Mouse (Mus musculus) hindbrain, embryonic 11.5 days (tissue): ENCODE results near the gene Mrpl9. TPM values are rescaled to one million over a fixed set of nuclear protein-coding genes. Genes with fewer than 3 reads are reported as not detected.

Experiments
- ATAC-seq: fragments of 200-750 bp; cut with Nextera tagmentation; 2 replicates; pipeline ENCODE4 v1.8.0; 2017; ENCODE audit warnings: mild to moderate bottlenecking, moderate TSS enrichment, moderate library complexity; ENCODE audit not compliant: low FRiP score
- DNase-seq: peaks from one replicate; pipeline ENCODE4 v3.0.0-alpha.2; 2015; ENCODE audit warnings: low spot score
- H3K27ac ChIP-seq: fragments of 300-500 bp; sonication (generic); 2 replicates; pipeline ENCODE4 v1.5.1; 2014; ENCODE audit warnings: mild to moderate bottlenecking, low read depth, low read length
- H3K27me3 ChIP-seq: fragments of 300-500 bp; sonication (generic); 2 replicates; pipeline ENCODE4 v1.6.1; 2014; ENCODE audit warnings: mild to moderate bottlenecking, low read length, moderate library complexity, mixed read lengths; ENCODE audit not compliant: control insufficient read depth, insufficient read depth
- H3K36me3 ChIP-seq: fragments of 300-500 bp; sonication (generic); 2 replicates; pipeline ENCODE4 v1.6.1; 2014; ENCODE audit warnings: mild to moderate bottlenecking, low read length, moderate library complexity, mixed read lengths; ENCODE audit not compliant: control insufficient read depth, insufficient read depth
- H3K4me1 ChIP-seq: fragments of 300-500 bp; sonication (generic); replicated peaks from 2 replicates; pipeline ENCODE4 v1.6.1; 2014; ENCODE audit warnings: low read length, mixed read lengths; ENCODE audit not compliant: control insufficient read depth, insufficient read depth
- H3K4me2 ChIP-seq: fragments of 300-500 bp; sonication (generic); replicated peaks from 2 replicates; pipeline ENCODE4 v1.6.1; 2014; ENCODE audit warnings: mild to moderate bottlenecking, low read depth, low read length
- H3K4me3 ChIP-seq: fragments of 300-500 bp; sonication (generic); 2 replicates; pipeline ENCODE4 v1.5.1; 2014; ENCODE audit warnings: low read depth, low read length
- H3K9ac ChIP-seq: fragments of 300-500 bp; sonication (generic); 2 replicates; pipeline ENCODE4 v1.6.1; 2014; ENCODE audit warnings: low read depth, low read length
- H3K9me3 ChIP-seq: fragments of 300-500 bp; sonication (generic); 2 replicates; pipeline ENCODE4 v1.6.1; 2016; ENCODE audit warnings: low read length; ENCODE audit not compliant: control insufficient read depth
- WGBS: fragments of 180-500 bp; shearing (Covaris S2); extraction: QIAGEN DNeasy Blood & Tissue Kit; methylation state at CpG from one replicate; pipeline ENCODE4 v1.1.7; 2014; 5-methylcytosine and 5-hydroxymethylcytosine counted together
- polyA plus RNA-seq: library from polyadenylated mRNA; unstranded; fragments of >200 nt; fragmentation: Nextera tagmentation; extraction: Ambion mirVana; gene quantifications from 2 replicates; pipeline ENCODE4 v1.2.1, GENCODE M21; 2014

The Mrpl9 gene
- polyA plus RNA-seq, 1 experiment from 2014 or later, result 72.1 TPM

DNA sequence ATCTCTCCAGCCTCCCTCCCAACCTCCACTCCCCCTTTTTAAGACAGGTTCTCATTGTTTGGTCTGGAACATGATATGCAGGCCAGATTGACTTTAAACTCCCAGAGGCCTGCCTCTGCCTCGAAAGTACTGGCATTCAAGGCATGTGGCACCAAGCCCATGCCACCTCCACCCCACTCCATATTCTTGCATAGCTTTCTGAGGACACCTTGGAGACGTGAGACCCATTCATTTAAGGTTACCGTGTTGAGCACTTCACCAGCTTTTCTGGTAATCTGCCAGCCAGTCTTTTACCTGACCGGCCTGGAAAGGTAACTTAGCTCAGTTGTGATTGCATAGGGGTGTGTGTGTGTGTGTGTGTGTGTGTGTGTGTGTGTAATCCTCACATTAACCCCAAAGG lies 37.6 kb upstream of the Mrpl9 start:
- WGBS, result 76% methylated on average over 4 of the region's 4 CpGs
- Histone ChIP-seq H3K4me3 (no peak overlapping the region), H3K4me1 (peaks cover 2% of the 10 kb centered on the region; the same call in 1 of the 2 replicates), H3K9me3 (no peaks in the 10 kb centered on the region), H3K9ac (no peak overlapping the region), H3K27ac (no peak overlapping the region), H3K36me3 (no peaks in the 10 kb centered on the region), H3K4me2 (no peak overlapping the region), H3K27me3 (no peaks in the 10 kb centered on the region; the same call in 1 of the 2 replicates)
- no peak for DNase-seq
- no peak for ATAC-seq

DNA sequence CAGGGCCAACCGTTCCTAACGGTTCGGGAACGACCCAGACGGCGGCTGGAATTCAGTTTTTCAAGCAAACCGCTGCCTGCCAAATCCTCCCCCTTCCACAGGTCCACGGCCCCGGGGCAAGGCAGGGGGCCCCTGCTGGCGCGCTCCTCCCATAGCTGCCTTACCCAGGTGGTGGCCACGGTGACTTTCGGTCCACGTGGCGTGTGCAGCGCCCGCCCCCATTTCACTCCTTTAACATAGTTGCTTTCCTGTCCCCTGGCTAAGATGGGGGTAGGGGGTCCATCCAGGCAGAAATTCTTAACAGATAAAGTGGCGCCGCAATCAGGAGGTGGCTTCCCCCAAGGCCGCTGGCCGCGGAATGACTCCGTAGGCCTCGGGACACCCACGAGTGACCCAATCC lies 30.6 kb upstream of the Mrpl9 start:
- 8% methylated on average over 22 of the region's 25 CpGs for WGBS
- no peak for DNase-seq
- Histone ChIP-seq H3K9ac (peak overlapping the region; percentile 62), H3K4me1 (0 out of 2 replicates have a peak, but pooled peaks cover 3% of the 10 kb centered on the region), H3K27me3 (no peaks in the 10 kb centered on the region), H3K9me3 (no peaks in the 10 kb centered on the region), H3K36me3 (no peaks in the 10 kb centered on the region), H3K27ac (peak overlapping the region; percentile 52; the same call in 1 of the 2 replicates), H3K4me2 (peak overlapping the region; percentile 90), H3K4me3 (peak overlapping the region; percentile 49)
- ATAC-seq, result peak; percentile 68

GRCm38 (mm10) chr3:94413031-94413679 lies 30.0 kb upstream of the Mrpl9 start, which contains the start of gene Tdrkh:
Gene Tdrkh, plus strand, starts transcription at chr3:94413273.
- H3K9me3 ChIP-seq, result no peaks in the 10 kb centered on the region
- H3K4me3 ChIP-seq, result peak within 1 kb of the TSS; percentile 49
- H3K9ac ChIP-seq, result peak within 1 kb of the TSS; percentile 62
- peak; percentile 98 for ATAC-seq
- H3K4me2 ChIP-seq, result peak within 1 kb of the TSS; percentile 90
- H3K4me1 ChIP-seq, result 0 out of 2 replicates have a peak, but pooled peaks cover 3% of the 10 kb centered on the region
- WGBS, result 9% methylated on average over 52 of the region's 52 CpGs
- H3K36me3 ChIP-seq, result no peaks in the 10 kb centered on the region
- no peaks in the 10 kb centered on the region for H3K27me3 ChIP-seq
- DNase-seq, result peak; percentile 96
- peak within 1 kb of the TSS; percentile 52; the same call in 1 of the 2 replicates for H3K27ac ChIP-seq

DNA sequence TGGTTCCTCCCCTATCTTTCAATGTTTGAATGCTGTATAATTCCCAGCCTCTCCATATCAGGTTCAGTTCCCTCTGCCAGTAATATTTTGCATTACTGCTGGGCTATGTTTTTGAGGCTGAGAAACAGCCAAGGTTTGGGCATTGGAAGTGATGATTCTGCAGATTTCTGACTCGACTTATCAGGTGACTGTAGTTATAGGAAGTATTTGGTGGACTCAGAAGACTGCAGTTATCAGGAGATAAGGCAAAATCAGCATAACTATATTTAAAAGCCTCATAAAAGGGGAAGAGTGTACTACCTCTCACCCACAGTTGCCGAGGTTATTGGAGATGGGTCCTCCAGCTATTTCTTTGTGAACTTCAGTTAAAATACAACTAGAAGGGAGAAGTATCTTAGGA lies 12.1 kb upstream of the Mrpl9 start:
- H3K4me2 ChIP-seq, result no peak overlapping the region
- no peak overlapping the region for H3K4me3 ChIP-seq
- no peaks in the 10 kb centered on the region for H3K4me1 ChIP-seq
- WGBS, result 79% methylated on average over 2 of the region's 2 CpGs
- no peaks in the 10 kb centered on the region for H3K9me3 ChIP-seq
- DNase-seq (no peak), ATAC-seq (no peak)
- no peaks in the 10 kb centered on the region for H3K27me3 ChIP-seq
- no peaks in the 10 kb centered on the region for H3K36me3 ChIP-seq
- no peak overlapping the region for H3K9ac ChIP-seq
- H3K27ac ChIP-seq, result no peak overlapping the region

DNA sequence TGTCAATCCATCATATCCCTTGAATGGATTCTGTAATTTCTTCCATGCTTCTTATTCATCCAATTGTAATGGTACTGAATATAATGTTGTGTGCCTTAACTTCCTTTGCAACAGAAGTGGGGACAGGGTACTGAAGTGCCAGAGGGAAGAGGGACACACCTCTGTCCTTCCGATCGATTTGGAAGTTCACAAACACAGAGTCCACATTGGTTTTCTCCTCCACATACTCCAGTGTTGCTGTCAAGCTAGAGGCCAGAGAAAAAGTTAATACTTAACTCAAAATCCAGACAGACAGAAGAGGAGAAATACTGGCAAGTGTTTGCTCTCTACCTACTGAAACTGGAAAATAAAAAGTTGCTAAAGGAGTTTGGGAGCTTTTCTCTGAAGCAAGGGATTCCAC lies 8.8 kb upstream of the Mrpl9 start:
- Histone ChIP-seq H3K4me2 (no peak overlapping the region), H3K4me1 (no peaks in the 10 kb centered on the region), H3K27ac (no peak overlapping the region), H3K36me3 (no peaks in the 10 kb centered on the region), H3K9me3 (no peaks in the 10 kb centered on the region), H3K27me3 (no peaks in the 10 kb centered on the region), H3K9ac (no peak overlapping the region), H3K4me3 (no peak overlapping the region)
- ATAC-seq (no peak), DNase-seq (no peak)
- 91% methylated on average over 2 of the region's 2 CpGs for WGBS

GRCm38 (mm10) chr3:94436420-94436819 lies 6.7 kb upstream of the Mrpl9 start:
- no peak for DNase-seq
- Histone ChIP-seq H3K27me3 (no peaks in the 10 kb centered on the region), H3K4me2 (no peak overlapping the region), H3K4me3 (no peak overlapping the region), H3K36me3 (no peaks in the 10 kb centered on the region), H3K9me3 (no peaks in the 10 kb centered on the region), H3K27ac (no peak overlapping the region), H3K9ac (no peak overlapping the region), H3K4me1 (no peaks in the 10 kb centered on the region)
- no peak for ATAC-seq
- 87% methylated on average over 9 of the region's 9 CpGs for WGBS

DNA sequence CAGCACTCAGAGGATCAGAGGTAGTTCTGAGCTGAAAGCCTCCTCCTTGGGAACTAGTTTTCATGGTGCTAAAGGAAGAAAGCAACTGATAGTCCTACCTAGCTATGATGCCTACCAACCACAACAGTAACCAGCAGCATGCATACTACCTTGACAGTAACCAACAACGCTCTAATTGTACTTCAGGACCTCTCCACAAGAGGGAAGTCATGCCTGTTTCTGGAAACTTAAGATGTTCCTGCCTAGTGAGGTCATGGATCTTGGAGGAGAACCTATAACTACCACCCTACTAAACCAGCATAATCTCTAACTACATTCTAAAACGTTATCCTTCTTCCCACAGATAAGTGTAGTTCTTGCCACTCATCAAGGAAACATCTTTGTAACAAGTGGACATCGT lies 1.9 kb upstream of the Mrpl9 start:
- Histone ChIP-seq H3K27ac (no peak overlapping the region), H3K4me2 (no peak overlapping the region), H3K4me1 (peaks cover 2% of the 10 kb centered on the region; the same call in 1 of the 2 replicates), H3K27me3 (no peaks in the 10 kb centered on the region), H3K4me3 (no peak overlapping the region), H3K9me3 (no peaks in the 10 kb centered on the region), H3K9ac (no peak overlapping the region), H3K36me3 (no peaks in the 10 kb centered on the region)
- WGBS, result 44% methylated on average over 3 of the region's 3 CpGs
- DNase-seq (no peak), ATAC-seq (no peak)

GRCm38 (mm10) chr3:94443597-94443964 lies 463 bp downstream of the Mrpl9 start, which contains the start of gene Oaz3:
Gene Oaz3, minus strand, starts transcription at chr3:94443915.
- H3K4me3 ChIP-seq, result peak within 1 kb of the TSS; percentile 74
- H3K27ac ChIP-seq, result peak within 1 kb of the TSS; percentile 55; the same call in 1 of the 2 replicates
- H3K36me3 ChIP-seq, result peaks cover 8% of the 10 kb centered on the region
- WGBS, result under 1% methylated on average over 24 of the region's 24 CpGs
- H3K27me3 ChIP-seq, result no peaks in the 10 kb centered on the region
- peaks cover 2% of the 10 kb centered on the region; the same call in 1 of the 2 replicates for H3K4me1 ChIP-seq
- peak within 1 kb of the TSS; percentile 46 for H3K4me2 ChIP-seq
- H3K9ac ChIP-seq, result peak within 1 kb of the TSS; percentile 86
- DNase-seq, result no peak
- ATAC-seq, result peak; percentile 63; the same call in 1 of the 2 replicates
- no peaks in the 10 kb centered on the region for H3K9me3 ChIP-seq

DNA sequence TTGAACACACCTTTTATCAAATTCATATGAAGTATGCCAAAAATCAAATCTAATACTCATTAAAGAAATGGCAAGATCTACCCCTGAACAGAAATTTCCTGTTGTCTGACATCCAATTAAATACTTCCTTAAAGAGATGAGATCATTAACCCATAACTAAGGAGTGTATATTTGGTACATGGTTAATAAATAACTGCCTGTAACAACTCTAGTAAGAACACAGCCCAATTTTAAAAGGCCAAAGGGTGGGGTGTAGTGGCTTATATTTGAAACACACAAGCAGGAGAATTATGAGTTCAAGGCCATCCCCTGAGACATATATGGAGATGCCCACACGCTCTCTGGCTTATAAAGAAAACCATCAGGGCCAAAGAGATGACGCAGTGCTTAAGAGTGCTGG lies 6.3 kb downstream of the Mrpl9 start:
- ATAC-seq, result no peak
- Histone ChIP-seq H3K36me3 (peaks cover 8% of the 10 kb centered on the region), H3K4me3 (no peak overlapping the region), H3K9me3 (no peaks in the 10 kb centered on the region), H3K4me2 (no peak overlapping the region), H3K9ac (no peak overlapping the region), H3K27me3 (no peaks in the 10 kb centered on the region), H3K27ac (no peak overlapping the region), H3K4me1 (no peaks in the 10 kb centered on the region)
- 95% methylated on average over 2 of the region's 2 CpGs for WGBS
- no peak for DNase-seq
